ENCODE assay signal across 19 mouse cellular contexts in the genomic region with DNA sequence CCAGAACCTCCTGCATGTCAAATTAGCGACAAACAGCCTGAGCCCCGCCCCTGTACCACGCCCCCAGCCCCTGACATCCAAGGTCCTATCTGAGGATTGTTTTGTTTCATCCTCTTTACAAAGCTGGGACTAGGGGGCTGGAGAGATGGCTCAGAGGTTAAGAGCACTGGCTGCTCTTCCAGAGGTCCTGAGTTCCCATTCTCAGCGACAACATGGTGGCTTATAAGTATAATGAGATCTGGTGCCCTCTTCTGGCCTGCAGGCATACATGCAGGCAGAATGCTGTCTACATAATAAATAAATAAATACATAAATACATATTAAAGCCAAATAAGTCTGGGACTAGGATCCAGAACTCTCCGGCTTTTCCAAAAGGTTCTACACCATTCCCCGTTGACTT. TPM values are rescaled to one million over a fixed set of nuclear protein-coding genes. Genes with fewer than 3 reads are reported as not detected.
DNase-seq lines count a peak whose midpoint lies in the region; ATAC-seq and TF ChIP-seq lines count a peak whose summit lies in the region.
"Had no signal": no experiment of that assay in that cellular context is flagged by ENCODE, and none has a peak within 500 bp of the region (broad histone marks: within the 10 kb centered on the region; RNA-seq: fewer than 3 reads in every experiment).

No protein-coding gene starts in this region.

- TF ChIP-seq EP300 in lung, postnatal 0 days (IDR thresholded peaks at IDR 0.05): no peak

- H3K36me3 ChIP-seq in intestine, postnatal 0 days (ENCODE audit: control insufficient read depth, insufficient read depth): peaks cover 77% of the 10 kb centered on the region
- peaks cover 42% of the 10 kb centered on the region for H3K36me3 ChIP-seq in intestine, embryonic 16.5 days (ENCODE audit: control insufficient read depth, insufficient read depth, low read length)
- peaks cover 30% of the 10 kb centered on the region; the same call in 1 of the 2 replicates for H3K36me3 ChIP-seq in lung, postnatal 0 days (ENCODE audit: insufficient read depth, low read length)

- no peak overlapping the region for H3K4me2 ChIP-seq in intestine, postnatal 0 days (replicated peaks; ENCODE audit: low read depth)
- H3K4me2 ChIP-seq in intestine, embryonic 16.5 days (ENCODE audit: low read depth, low read length): no peak overlapping the region
- no peak overlapping the region for H3K4me2 ChIP-seq in lung, postnatal 0 days (replicated peaks; ENCODE audit: low read depth, low read length)
- H3K4me2 ChIP-seq: embryonic facial prominence, embryonic 12.5 days; forebrain, embryonic 15.5 days; limb, embryonic 15.5 days; lung, embryonic 15.5 days; neural tube, embryonic 12.5 days had no signal

- in situ Hi-C loops in Patski (cut with MboI; ENCODE audit: low pct_unique_long_range_greater_than_20kb): no loop called here

- no peak overlapping the region for H3K4me3 ChIP-seq in intestine, postnatal 0 days (ENCODE audit: low read depth, low read length)
- H3K4me3 ChIP-seq in intestine, embryonic 16.5 days (ENCODE audit: low read length): no peak overlapping the region
- no peak overlapping the region for H3K4me3 ChIP-seq in lung, postnatal 0 days (ENCODE audit: low read depth, low read length)
- H3K4me3 ChIP-seq: embryonic facial prominence, embryonic 12.5 days; forebrain, embryonic 15.5 days; limb, embryonic 15.5 days; lung, embryonic 15.5 days; megakaryocyte, embryonic 14.5 days; neural tube, embryonic 12.5 days had no signal

- no peaks in the 10 kb centered on the region for H3K4me1 ChIP-seq in intestine, postnatal 0 days (replicated peaks; ENCODE audit: control insufficient read depth, insufficient read depth, low read length)
- no peaks in the 10 kb centered on the region for H3K4me1 ChIP-seq in intestine, embryonic 16.5 days (ENCODE audit: control insufficient read depth, insufficient read depth, low read length)
- H3K4me1 ChIP-seq in lung, postnatal 0 days (ENCODE audit: insufficient read depth, low read depth, low read length): no peaks in the 10 kb centered on the region
- H3K4me1 ChIP-seq: embryonic facial prominence, embryonic 12.5 days; limb, embryonic 15.5 days; lung, embryonic 15.5 days; megakaryocyte, embryonic 14.5 days; neural tube, embryonic 12.5 days had no signal

- no peak overlapping the region for H3K27ac ChIP-seq in intestine, postnatal 0 days (ENCODE audit: low read depth, low read length)
- no peak overlapping the region for H3K27ac ChIP-seq in intestine, embryonic 16.5 days (ENCODE audit: low read length)
- H3K27ac ChIP-seq in lung, postnatal 0 days (ENCODE audit: low read length): no peak overlapping the region
- H3K27ac ChIP-seq: embryonic facial prominence, embryonic 12.5 days; forebrain, embryonic 15.5 days; limb, embryonic 15.5 days; lung, embryonic 15.5 days; neural tube, embryonic 12.5 days had no signal

- H3K9me3 ChIP-seq in intestine, postnatal 0 days (ENCODE audit: control insufficient read depth): no peaks in the 10 kb centered on the region
- no peaks in the 10 kb centered on the region for H3K9me3 ChIP-seq in intestine, embryonic 16.5 days (ENCODE audit: control insufficient read depth, low read length)
- no peaks in the 10 kb centered on the region for H3K9me3 ChIP-seq in lung, postnatal 0 days (ENCODE audit: low read length)
- H3K9me3 ChIP-seq: embryonic facial prominence, embryonic 12.5 days; forebrain, embryonic 15.5 days; limb, embryonic 15.5 days; lung, embryonic 15.5 days; megakaryocyte, embryonic 14.5 days; neural tube, embryonic 12.5 days had no signal

- POLR2A ChIA-PET in Patski (lab: Charles Lee): no interaction called here

- WGBS in intestine, postnatal 0 days: 92% methylated on average over 6 of the region's 6 CpGs
- 90% methylated on average over 6 of the region's 6 CpGs for WGBS in intestine, embryonic 16.5 days
- WGBS in lung, postnatal 0 days: 94% methylated on average over 6 of the region's 6 CpGs

- no peak overlapping the region for H3K9ac ChIP-seq in intestine, postnatal 0 days (ENCODE audit: low read depth, low read length)
- H3K9ac ChIP-seq in intestine, embryonic 16.5 days (ENCODE audit: low read depth, low read length): no peak overlapping the region
- no peak overlapping the region for H3K9ac ChIP-seq in lung, postnatal 0 days (replicated peaks; ENCODE audit: low read depth)
- H3K9ac ChIP-seq: embryonic facial prominence, embryonic 12.5 days; forebrain, embryonic 15.5 days; limb, embryonic 15.5 days; lung, embryonic 15.5 days; neural tube, embryonic 12.5 days had no signal

- no peaks in the 10 kb centered on the region for H3K27me3 ChIP-seq in intestine, postnatal 0 days (replicated peaks; ENCODE audit: control insufficient read depth, insufficient read depth, low read length)
- no peaks in the 10 kb centered on the region for H3K27me3 ChIP-seq in intestine, embryonic 16.5 days (replicated peaks; ENCODE audit: control insufficient read depth, insufficient read depth, low read length)
- H3K27me3 ChIP-seq in lung, postnatal 0 days (replicated peaks; ENCODE audit: insufficient read depth, low read length): no peaks in the 10 kb centered on the region
- H3K27me3 ChIP-seq in Patski: no peaks in the 10 kb centered on the region
- H3K27me3 ChIP-seq: embryonic facial prominence, embryonic 12.5 days; forebrain, embryonic 15.5 days; limb, embryonic 15.5 days; lung, embryonic 15.5 days; megakaryocyte, embryonic 14.5 days; neural tube, embryonic 12.5 days had no signal

- TF ChIP-seq CTCF in intestine, postnatal 0 days (IDR thresholded peaks at IDR 0.05; ENCODE audit: low read depth): peak; percentile 43; the same call in 1 of the 2 replicates
- peak; percentile 32 for TF ChIP-seq CTCF in lung, postnatal 0 days (IDR thresholded peaks at IDR 0.05)
- peak; percentile 57 for TF ChIP-seq CTCF in Patski (IDR thresholded peaks at IDR 0.05)

- CTCF ChIA-PET in Patski (lab: Charles Lee): interaction anchor here (0.9 to 2.0 kb wide), 3 partner anchors 8 to 17 kb away, joined by 3 to 7 read pairs (median 4); no protein-coding TSS in a partner anchor

- DNase-seq in lung, postnatal 0 days (ENCODE audit: low spot score): no peak
- no peak for DNase-seq in lung, postnatal 4 days
- DNase-seq in Patski (ENCODE audit: low read depth, low spot score): no peak
- DNase-seq in thymus, postnatal 14 days: no peak
- DNase-seq: cerebellum, adult 11 months; cerebellum, postnatal 25 days; heart, adult 11 months; layer of hippocampus, adult 9-11 months; right cerebral cortex, postnatal 14 days; thymus, postnatal 25 days had no signal

- ATAC-seq in intestine, postnatal 0 days: no peak
- no peak for ATAC-seq in intestine, embryonic 16.5 days
- ATAC-seq in lung, postnatal 0 days: no peak
- no peak for ATAC-seq in Patski
- ATAC-seq in megakaryocyte progenitor cell, adult 5-6 weeks (replicated peaks; ENCODE audit: poor library complexity): peak; percentile 39; the same call in 1 of the 2 replicates
- ATAC-seq: forebrain, embryonic 15.5 days had no signal

RNA-seq across cellular contexts. Expression of gene Zfp64, which starts 18.5 kb away (rescaled TPM):
- polyA plus RNA-seq in intestine, postnatal 0 days (2015; fragmentation: Nextera tagmentation; extraction: Ambion mirVana): 10.7 and 12.9 TPM in 2 replicates
- polyA plus RNA-seq in intestine, embryonic 16.5 days (2015; fragmentation: Nextera tagmentation; extraction: Ambion mirVana): 26.9 and 30.6 TPM in 2 replicates
- 14.0 and 15.8 TPM in 2 replicates for polyA plus RNA-seq in lung, postnatal 0 days (2015; fragmentation: Nextera tagmentation; extraction: Ambion mirVana)
- 21.6 TPM for polyA plus RNA-seq in Patski (2021)
- 14.7 and 19.0 TPM in 2 replicates for total RNA-seq in megakaryocyte progenitor cell, adult 5-6 weeks (2015)
- 32.4 and 33.5 TPM in 2 replicates for total RNA-seq in megakaryocyte progenitor cell, adult 5-6 weeks (2017)
